Mouse (Mus musculus) embryonic facial prominence, embryonic 11.5 days (tissue): ENCODE results near the gene Arhgap27. TPM values are rescaled to one million over a fixed set of nuclear protein-coding genes. Genes with fewer than 3 reads are reported as not detected.

Experiments used
- ATAC-seq: fragments of 200-750 bp; cut with Nextera tagmentation; replicated peaks from 2 replicates; pipeline ENCODE4 v1.8.0; 2017; ENCODE audit warnings: low read depth; ENCODE audit not compliant: insufficient number of reproducible peaks, low FRiP score, low TSS enrichment
- DNase-seq: peaks from one replicate; pipeline ENCODE4 v3.0.0-alpha.2; 2015; ENCODE audit warnings: low spot score
- H3K27ac ChIP-seq: fragments of 300-500 bp; sonication (generic); replicated peaks from 2 replicates; pipeline ENCODE4 v1.5.1; 2014; ENCODE audit warnings: mild to moderate bottlenecking, low read depth, low read length, control low read depth
- H3K27me3 ChIP-seq: fragments of 300-500 bp; sonication (generic); 2 replicates; pipeline ENCODE4 v1.6.1; 2014; ENCODE audit warnings: mild to moderate bottlenecking, low read length, moderate library complexity, mixed read lengths; ENCODE audit not compliant: control insufficient read depth, insufficient read depth
- H3K36me3 ChIP-seq: fragments of 300-500 bp; sonication (generic); replicated peaks from 2 replicates; pipeline ENCODE4 v1.6.1; 2014; ENCODE audit warnings: low read depth, mild to moderate bottlenecking, low read length, moderate library complexity, mixed read lengths; ENCODE audit not compliant: control insufficient read depth, insufficient read depth
- H3K4me1 ChIP-seq: fragments of 300-500 bp; sonication (generic); 2 replicates; pipeline ENCODE4 v1.6.1; 2014; ENCODE audit warnings: low read length, mixed read lengths; ENCODE audit not compliant: control insufficient read depth, insufficient read depth
- H3K4me2 ChIP-seq: fragments of 300-500 bp; sonication (generic); 2 replicates; pipeline ENCODE4 v1.6.1; 2014; ENCODE audit warnings: low read depth, mild to moderate bottlenecking, control low read depth, low read length, moderate library complexity
- H3K4me3 ChIP-seq: fragments of 300-500 bp; sonication (generic); 2 replicates; pipeline ENCODE4 v1.5.1; 2014; ENCODE audit warnings: low read depth, low read length, control low read depth
- H3K9ac ChIP-seq: fragments of 300-500 bp; sonication (generic); replicated peaks from 2 replicates; pipeline ENCODE4 v1.6.1; 2014; ENCODE audit warnings: mild to moderate bottlenecking, control low read depth, low read length
- H3K9me3 ChIP-seq: fragments of 300-500 bp; sonication (generic); replicated peaks from 2 replicates; pipeline ENCODE4 v1.6.1; 2016; ENCODE audit warnings: mild to moderate bottlenecking, low read length, inconsistent platforms, mixed read lengths; ENCODE audit not compliant: control insufficient read depth
- WGBS: fragments of 180-500 bp; shearing (Covaris S2); extraction: QIAGEN DNeasy Blood & Tissue Kit; methylation state at CpG from one replicate; pipeline ENCODE4 v1.1.7; 2014; 5-methylcytosine and 5-hydroxymethylcytosine counted together
- polyA plus RNA-seq: library from polyadenylated mRNA; unstranded; fragments of >200 nt; fragmentation: Nextera tagmentation; extraction: Ambion mirVana; gene quantifications from 2 replicates; pipeline ENCODE4 v1.2.1, GENCODE M21; 2014

Gene Arhgap27
- polyA plus RNA-seq, 1 experiment from 2014 or later, result 2.9 TPM

DNA sequence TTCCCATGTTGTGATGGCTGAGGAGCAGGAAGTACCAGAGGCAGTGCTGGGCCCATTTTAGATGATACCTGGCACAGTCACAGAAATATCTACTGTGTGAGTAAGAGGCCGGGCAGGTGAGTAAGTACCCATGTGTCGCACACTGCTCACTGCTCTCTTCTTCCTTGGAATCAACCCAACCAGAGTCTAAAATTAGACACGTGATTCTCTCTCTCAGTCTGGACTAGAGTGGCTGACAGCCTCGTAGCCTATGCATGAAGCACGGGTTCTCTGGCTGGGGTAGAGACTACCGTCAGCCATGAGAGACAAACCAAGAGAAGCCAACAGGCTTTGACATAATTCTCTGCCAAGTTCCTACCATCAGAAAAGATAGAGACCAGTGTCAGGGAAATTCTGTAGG, 14.8 kb upstream of the Arhgap27 start:
- ATAC-seq, result no peak
- Histone ChIP-seq H3K9ac (no peak overlapping the region), H3K27me3 (no peaks in the 10 kb centered on the region), H3K4me1 (no peaks in the 10 kb centered on the region), H3K4me2 (no peak overlapping the region), H3K27ac (no peak overlapping the region), H3K9me3 (no peaks in the 10 kb centered on the region), H3K4me3 (no peak overlapping the region), H3K36me3 (peaks cover 6% of the 10 kb centered on the region)
- DNase-seq, result no peak
- 90% methylated on average over 6 of the region's 6 CpGs for WGBS

DNA sequence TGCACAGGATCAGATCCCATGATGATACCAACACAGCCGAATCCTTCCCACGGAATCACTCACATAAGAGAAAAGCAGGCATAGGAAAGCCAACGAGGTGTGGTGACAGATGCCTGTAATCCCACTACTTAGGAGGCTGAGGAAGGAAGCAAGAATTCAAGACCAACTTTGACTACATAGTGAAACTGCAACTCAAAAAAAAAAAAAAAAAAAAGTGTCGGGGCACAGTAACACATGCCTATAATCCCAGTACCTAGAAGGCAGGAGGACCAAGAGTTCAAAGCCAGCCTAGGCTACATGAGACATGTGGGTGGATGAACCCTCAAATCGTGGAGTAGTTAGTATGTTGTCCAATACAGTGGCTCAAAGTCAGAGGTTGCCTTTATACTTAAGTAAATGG, 12.3 kb upstream of the Arhgap27 start:
- H3K9me3 ChIP-seq, result no peaks in the 10 kb centered on the region
- DNase-seq (no peak), ATAC-seq (no peak)
- no peaks in the 10 kb centered on the region for H3K27me3 ChIP-seq
- no peak overlapping the region for H3K27ac ChIP-seq
- no peak overlapping the region for H3K4me3 ChIP-seq
- no peaks in the 10 kb centered on the region for H3K4me1 ChIP-seq
- 84% methylated on average over 5 of the region's 5 CpGs for WGBS
- H3K9ac ChIP-seq, result no peak overlapping the region
- H3K36me3 ChIP-seq, result peaks cover 6% of the 10 kb centered on the region
- H3K4me2 ChIP-seq, result no peak overlapping the region

DNA sequence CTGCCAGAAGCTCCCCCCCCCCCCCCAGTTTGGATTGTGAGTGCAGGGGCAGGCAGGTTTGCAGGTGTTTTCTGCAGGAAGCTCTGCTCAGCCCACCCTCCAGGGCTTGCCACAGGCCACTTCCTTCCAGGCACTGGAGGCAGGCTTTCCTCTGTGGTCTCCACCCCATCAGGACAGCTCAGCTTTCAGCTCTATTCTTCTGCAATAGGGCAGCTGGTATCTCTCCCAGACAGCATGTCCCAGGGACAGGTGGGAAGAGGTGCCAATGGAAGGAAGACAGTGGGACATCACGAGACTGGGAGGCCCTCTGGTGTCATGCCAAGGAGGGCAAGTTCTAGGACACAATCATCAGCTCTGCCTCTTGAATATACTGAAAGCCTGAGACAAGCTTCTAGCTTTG, 11.8 kb upstream of the Arhgap27 start:
- Histone ChIP-seq H3K9me3 (no peaks in the 10 kb centered on the region), H3K27ac (no peak overlapping the region), H3K4me2 (no peak overlapping the region), H3K36me3 (peaks cover 6% of the 10 kb centered on the region), H3K4me3 (no peak overlapping the region), H3K27me3 (no peaks in the 10 kb centered on the region), H3K4me1 (no peaks in the 10 kb centered on the region), H3K9ac (no peak overlapping the region)
- ATAC-seq, result no peak
- no peak for DNase-seq
- 83% methylated on average over 1 of the region's 1 CpGs for WGBS

DNA sequence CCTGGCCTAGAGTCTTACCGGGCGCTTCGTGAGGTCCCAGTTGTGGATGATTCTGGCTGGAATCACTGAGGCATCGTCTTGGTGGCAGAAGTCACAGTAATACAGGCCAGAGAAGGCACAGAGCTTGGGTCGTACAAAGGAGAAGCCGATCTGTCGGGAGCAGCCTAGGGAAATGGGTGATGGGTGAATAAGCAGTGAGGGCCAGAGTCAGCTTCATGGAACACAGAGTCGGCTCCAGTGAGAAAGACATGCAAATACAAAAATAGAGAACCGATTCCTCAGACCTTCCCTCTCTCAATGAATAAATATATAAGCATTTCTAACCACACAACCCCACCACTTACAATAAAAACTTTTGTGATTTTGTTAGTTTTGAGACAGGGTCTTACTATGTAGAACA, 10.4 kb upstream of the Arhgap27 start:
- 93% methylated on average over 9 of the region's 9 CpGs for WGBS

DNA sequence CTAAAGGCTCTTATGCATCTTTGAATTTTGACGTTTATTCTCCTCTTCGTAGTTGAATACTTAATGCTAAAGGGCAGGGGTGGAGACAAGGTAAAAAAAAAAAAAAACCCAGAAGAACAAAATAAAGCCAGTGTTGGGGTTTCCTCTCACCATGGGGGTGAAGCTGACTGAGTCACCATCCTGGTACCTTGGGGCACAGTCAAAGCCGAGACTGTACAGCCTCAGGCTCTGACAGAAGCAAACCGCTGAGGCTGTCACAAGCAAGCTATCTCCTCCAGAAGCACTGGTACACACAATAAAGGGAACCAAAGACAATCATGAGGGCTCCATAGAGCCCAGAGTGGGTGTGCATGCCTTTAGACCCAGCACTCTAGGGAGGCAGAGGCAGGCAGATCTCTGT, 9.1 kb upstream of the Arhgap27 start:
- WGBS, result 95% methylated on average over 4 of the region's 4 CpGs
- H3K9me3 ChIP-seq, result no peaks in the 10 kb centered on the region
- no peaks in the 10 kb centered on the region; the same call in none of the 2 replicates for H3K36me3 ChIP-seq
- H3K4me1 ChIP-seq, result no peaks in the 10 kb centered on the region
- no peak overlapping the region for H3K9ac ChIP-seq
- ATAC-seq, result no peak
- H3K4me2 ChIP-seq, result no peak overlapping the region
- H3K27me3 ChIP-seq, result no peaks in the 10 kb centered on the region
- DNase-seq, result no peak
- no peak overlapping the region for H3K4me3 ChIP-seq
- H3K27ac ChIP-seq, result no peak overlapping the region

More for the DNA sequence above, 10.4 kb upstream of the Arhgap27 start:
- ATAC-seq, result no peak
- H3K4me2 ChIP-seq, result no peak overlapping the region
- no peak overlapping the region for H3K27ac ChIP-seq
- no peak overlapping the region for H3K4me3 ChIP-seq
- no peaks in the 10 kb centered on the region for H3K9me3 ChIP-seq
- no peak overlapping the region for H3K9ac ChIP-seq
- no peaks in the 10 kb centered on the region for H3K4me1 ChIP-seq
- DNase-seq, result no peak
- no peaks in the 10 kb centered on the region; the same call in none of the 2 replicates for H3K36me3 ChIP-seq
- H3K27me3 ChIP-seq, result no peaks in the 10 kb centered on the region

DNA sequence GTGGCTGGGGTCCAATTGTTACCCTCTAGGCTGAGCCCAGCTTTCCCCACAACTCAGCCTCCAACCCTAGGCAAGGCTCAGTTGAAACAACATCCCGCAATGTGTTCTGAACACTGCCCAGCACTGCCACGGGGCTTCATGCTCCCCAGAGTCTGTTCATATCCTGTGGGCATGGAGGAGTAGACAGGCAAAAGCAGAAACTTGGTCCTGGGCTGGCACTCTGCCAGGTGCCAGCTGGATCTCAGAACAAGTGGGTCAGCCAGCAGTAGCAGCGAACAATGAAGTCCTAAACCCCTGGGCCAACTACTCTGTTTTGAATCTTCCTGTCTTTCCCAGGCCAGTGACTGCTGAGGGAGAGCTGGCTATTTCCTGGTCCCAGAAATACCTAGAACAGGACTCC, 8.6 kb upstream of the Arhgap27 start:
- 89% methylated on average over 3 of the region's 3 CpGs for WGBS
- ATAC-seq, result no peak
- no peaks in the 10 kb centered on the region for H3K9me3 ChIP-seq
- 0 out of 2 replicates have a peak overlapping the region, but pooled peaks have one; percentile 10 for H3K27ac ChIP-seq
- no peaks in the 10 kb centered on the region; the same call in none of the 2 replicates for H3K36me3 ChIP-seq
- no peak overlapping the region for H3K4me2 ChIP-seq
- no peak overlapping the region for H3K9ac ChIP-seq
- no peak for DNase-seq
- H3K27me3 ChIP-seq, result no peaks in the 10 kb centered on the region
- no peaks in the 10 kb centered on the region for H3K4me1 ChIP-seq
- no peak overlapping the region for H3K4me3 ChIP-seq

DNA sequence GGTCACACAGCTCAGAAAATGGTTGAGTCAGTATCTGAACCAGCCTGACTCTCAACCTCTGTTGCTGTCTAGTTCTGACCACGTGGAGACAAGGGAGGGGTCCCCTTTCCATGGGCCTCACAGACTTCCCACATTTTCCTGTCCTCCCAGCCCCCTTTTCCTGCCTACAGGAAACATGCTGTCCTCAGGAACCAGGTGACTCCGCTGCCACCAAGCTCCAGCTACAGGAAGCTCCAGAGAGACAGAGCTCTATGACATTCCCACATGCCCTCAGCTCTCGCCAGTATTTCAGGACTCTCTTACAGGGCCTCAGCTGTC, 7.7 kb upstream of the Arhgap27 start:
- Histone ChIP-seq H3K9ac (no peak overlapping the region), H3K27ac (no peak overlapping the region), H3K9me3 (no peaks in the 10 kb centered on the region), H3K4me1 (no peaks in the 10 kb centered on the region), H3K36me3 (no peaks in the 10 kb centered on the region; the same call in 1 of the 2 replicates), H3K4me3 (no peak overlapping the region), H3K4me2 (no peak overlapping the region), H3K27me3 (no peaks in the 10 kb centered on the region)
- WGBS, result 81% methylated on average over 3 of the region's 3 CpGs
- no peak for DNase-seq
- no peak for ATAC-seq

DNA sequence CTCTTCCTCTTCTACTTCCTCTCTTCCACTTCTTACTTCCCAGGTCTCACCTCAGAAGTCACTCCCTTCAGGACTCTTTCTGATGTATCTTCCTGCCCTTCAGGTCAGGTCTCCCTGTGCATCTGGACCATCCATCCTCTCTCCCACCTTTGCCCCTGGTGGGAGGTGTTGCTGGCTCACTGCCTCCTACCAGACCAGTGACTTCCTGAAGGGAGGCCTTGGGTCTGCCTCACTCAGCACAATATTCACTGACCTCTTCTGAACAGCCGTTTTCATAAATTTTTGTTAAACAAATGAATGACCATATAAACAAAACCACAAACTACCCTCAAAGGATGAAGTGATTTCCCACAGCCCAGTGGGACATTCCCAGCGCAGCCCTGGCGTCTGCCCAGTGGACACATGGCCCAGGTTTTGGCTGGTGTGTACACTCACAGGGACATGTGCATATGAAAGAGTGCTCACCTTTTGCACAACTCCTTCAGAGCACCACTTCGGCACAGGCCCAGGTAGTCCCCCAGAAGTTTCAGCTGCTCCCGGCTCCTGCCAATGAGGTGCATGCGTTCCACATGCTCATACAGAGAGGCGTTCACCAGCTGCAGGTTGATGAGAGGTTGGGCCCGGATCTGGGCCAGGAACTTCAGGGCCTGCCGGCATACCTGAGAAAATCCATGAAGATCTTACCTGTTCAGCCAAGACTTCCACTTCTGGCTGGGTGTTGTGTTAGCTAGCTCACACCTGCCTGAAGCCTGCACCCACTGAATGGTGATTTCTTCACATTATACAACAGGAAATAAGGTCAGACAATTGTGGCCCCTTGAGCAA, 7.1 kb upstream of the Arhgap27 start:
- 89% methylated on average over 9 of the region's 9 CpGs for WGBS
- no peaks in the 10 kb centered on the region for H3K27me3 ChIP-seq
- H3K9ac ChIP-seq, result no peak overlapping the region
- no peak for ATAC-seq
- no peaks in the 10 kb centered on the region for H3K9me3 ChIP-seq
- H3K36me3 ChIP-seq, result no peaks in the 10 kb centered on the region; the same call in 1 of the 2 replicates
- H3K4me2 ChIP-seq, result no peak overlapping the region
- no peak for DNase-seq
- no peaks in the 10 kb centered on the region for H3K4me1 ChIP-seq
- H3K27ac ChIP-seq, result no peak overlapping the region
- H3K4me3 ChIP-seq, result no peak overlapping the region
